Mouse (Mus musculus): Measurements from ENCODE around the gene H1foo. TPM values are rescaled to one million over a fixed set of nuclear protein-coding genes. Genes with fewer than 3 reads are reported as not detected.

H1foo gene
- polyA plus RNA-seq, 1 experiment from 2014 or later = not detected

DNA sequence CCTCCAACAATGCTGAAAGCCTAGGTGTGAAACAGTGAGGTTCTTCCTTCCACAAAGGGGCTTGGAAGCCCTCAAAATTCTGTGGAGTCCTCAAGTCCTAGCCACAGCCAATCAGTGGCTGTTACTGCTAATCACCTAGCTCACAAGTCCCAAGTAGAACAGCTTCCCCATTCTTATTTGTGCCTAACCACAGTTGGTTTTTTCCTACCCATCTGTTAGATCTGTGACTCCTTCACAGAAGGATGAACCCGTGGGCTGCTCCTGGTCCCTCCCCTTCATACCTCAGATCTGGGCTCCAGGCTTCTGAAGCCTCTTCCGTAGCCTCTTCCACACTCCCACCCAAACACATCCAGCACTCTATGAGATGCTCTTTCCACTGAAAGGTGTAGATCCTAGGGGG lies 37.9 kb upstream of the H1foo start:
- WGBS = 71% methylated on average over 2 of the region's 2 CpGs
- Histone ChIP-seq H3K36me3 (ENCODE audit: control insufficient read depth, insufficient read depth, low read length) (peaks cover 5% of the 10 kb centered on the region), H3K9me3 (ENCODE audit: control insufficient read depth, low read length) (no peaks in the 10 kb centered on the region), H3K4me1 (replicated peaks; ENCODE audit: control insufficient read depth, insufficient read depth, low read length) (peaks cover 27% of the 10 kb centered on the region), H3K4me2 (ENCODE audit: low read depth, low read length) (no peak overlapping the region), H3K27ac (ENCODE audit: low read length) (no peak overlapping the region), H3K4me3 (ENCODE audit: low read length) (no peak overlapping the region), H3K27me3 (ENCODE audit: control insufficient read depth, insufficient read depth, low read depth, low read length) (no peaks in the 10 kb centered on the region), H3K9ac (ENCODE audit: low read length) (no peak overlapping the region)
- ATAC-seq (ENCODE audit: low read depth) = no peak

DNA sequence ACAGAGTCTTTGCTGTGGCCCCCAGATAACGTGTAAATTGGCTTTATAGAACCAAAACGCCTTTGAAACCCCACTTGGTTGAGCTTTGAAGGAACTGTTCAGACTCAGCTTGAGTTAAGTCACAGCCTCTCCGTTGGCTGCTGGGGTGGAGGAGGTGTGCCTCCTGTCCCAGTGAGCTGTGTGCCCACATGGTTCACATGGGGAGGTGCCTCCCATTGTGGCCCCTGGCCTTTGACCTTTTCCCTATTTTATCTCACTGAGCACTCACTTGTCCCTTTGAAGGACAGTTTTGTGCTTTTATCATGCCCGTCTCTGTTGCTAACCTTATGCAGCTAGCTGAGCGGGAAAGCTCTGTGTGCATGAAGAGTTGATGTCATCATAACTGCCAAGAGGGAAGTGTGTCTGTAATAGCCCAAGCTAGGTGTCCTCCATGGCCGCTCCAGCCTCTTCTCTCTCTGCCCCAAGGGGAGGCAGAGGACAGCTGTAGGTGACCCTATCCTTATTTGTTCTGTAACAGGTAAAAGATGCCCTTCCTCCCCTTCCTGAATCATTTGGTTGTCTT lies 36.2 kb upstream of the H1foo start:
- Histone ChIP-seq H3K27ac (ENCODE audit: low read length) (peak overlapping the region; percentile 15; the same call in 1 of the 2 replicates), H3K4me2 (ENCODE audit: low read depth, low read length) (no peak overlapping the region), H3K36me3 (ENCODE audit: control insufficient read depth, insufficient read depth, low read length) (peaks cover 5% of the 10 kb centered on the region), H3K27me3 (ENCODE audit: control insufficient read depth, insufficient read depth, low read depth, low read length) (no peaks in the 10 kb centered on the region), H3K9ac (ENCODE audit: low read length) (no peak overlapping the region), H3K4me3 (ENCODE audit: low read length) (no peak overlapping the region), H3K4me1 (replicated peaks; ENCODE audit: control insufficient read depth, insufficient read depth, low read length) (peaks cover 27% of the 10 kb centered on the region), H3K9me3 (ENCODE audit: control insufficient read depth, low read length) (no peaks in the 10 kb centered on the region)
- WGBS = 35% methylated on average over 6 of the region's 6 CpGs
- no peak for ATAC-seq (ENCODE audit: low read depth)

DNA sequence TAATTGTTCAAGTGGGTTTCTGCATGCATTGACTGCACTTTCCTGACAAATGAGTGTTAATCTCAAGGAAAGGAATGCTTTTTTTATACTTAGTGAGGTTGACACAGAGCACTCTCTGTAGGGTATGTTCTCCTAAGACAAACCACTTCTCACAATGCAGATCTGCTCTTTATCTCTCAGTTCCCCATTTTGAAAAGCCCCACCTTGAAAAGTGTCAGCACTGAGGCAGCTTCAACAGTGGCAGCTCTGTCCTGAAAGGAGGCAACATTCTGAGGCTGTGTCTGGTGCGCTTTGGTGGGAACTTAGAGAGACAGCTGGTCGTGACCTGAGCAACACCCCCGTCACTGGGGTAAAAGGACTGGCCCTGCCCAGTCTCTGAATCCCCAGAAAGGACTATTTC lies 35.7 kb upstream of the H1foo start:
- Histone ChIP-seq H3K36me3 (ENCODE audit: control insufficient read depth, insufficient read depth, low read length) (peaks cover 5% of the 10 kb centered on the region), H3K4me3 (ENCODE audit: low read length) (no peak overlapping the region), H3K27ac (ENCODE audit: low read length) (peak overlapping the region; percentile 66), H3K4me2 (ENCODE audit: low read depth, low read length) (no peak overlapping the region), H3K27me3 (ENCODE audit: control insufficient read depth, insufficient read depth, low read depth, low read length) (no peaks in the 10 kb centered on the region), H3K9ac (ENCODE audit: low read length) (no peak overlapping the region), H3K9me3 (ENCODE audit: control insufficient read depth, low read length) (no peaks in the 10 kb centered on the region), H3K4me1 (replicated peaks; ENCODE audit: control insufficient read depth, insufficient read depth, low read length) (peaks cover 27% of the 10 kb centered on the region)
- ATAC-seq (ENCODE audit: low read depth) = no peak
- 79% methylated on average over 3 of the region's 3 CpGs for WGBS

- ATAC-seq (ENCODE audit: low read depth) = peak; percentile 84
- H3K27me3 ChIP-seq (ENCODE audit: control insufficient read depth, insufficient read depth, low read depth, low read length) = no peaks in the 10 kb centered on the region
- H3K4me2 ChIP-seq (ENCODE audit: low read depth, low read length) = no peak overlapping the region
- no peak overlapping the region for H3K4me3 ChIP-seq (ENCODE audit: low read length)
- peaks cover 5% of the 10 kb centered on the region for H3K36me3 ChIP-seq (ENCODE audit: control insufficient read depth, insufficient read depth, low read length)
- H3K9me3 ChIP-seq (ENCODE audit: control insufficient read depth, low read length) = no peaks in the 10 kb centered on the region
- peaks cover 21% of the 10 kb centered on the region for H3K4me1 ChIP-seq (replicated peaks; ENCODE audit: control insufficient read depth, insufficient read depth, low read length)
- 24% methylated on average over 8 of the region's 8 CpGs for WGBS
- peak overlapping the region; percentile 66 for H3K27ac ChIP-seq (ENCODE audit: low read length)
- H3K9ac ChIP-seq (ENCODE audit: low read length) = no peak overlapping the region
These were observed 34.8 kb upstream of the H1foo start for GRCm38 (mm10) chr6:115909940-115910339.

DNA sequence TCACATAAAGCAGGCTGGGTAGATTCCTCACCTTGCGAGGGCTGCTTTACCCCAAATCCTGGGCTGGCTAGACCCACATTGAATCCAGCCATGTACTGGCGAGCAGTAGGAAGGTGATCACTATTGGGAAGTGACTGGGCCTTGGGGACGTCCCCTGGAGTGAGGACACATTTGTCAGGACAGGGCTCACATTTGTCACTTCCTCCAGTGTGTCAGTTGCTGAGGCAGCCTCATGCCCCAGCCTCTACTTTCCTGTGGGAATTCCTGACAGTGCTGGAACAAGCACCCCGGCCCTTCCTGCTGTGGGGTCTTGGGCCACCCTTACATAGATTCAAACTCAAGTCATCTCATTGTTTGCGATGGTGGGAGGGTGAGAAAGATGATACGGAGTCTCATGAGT lies 33.0 kb upstream of the H1foo start:
- H3K27me3 ChIP-seq (ENCODE audit: control insufficient read depth, insufficient read depth, low read depth, low read length) = no peaks in the 10 kb centered on the region
- no peaks in the 10 kb centered on the region for H3K9me3 ChIP-seq (ENCODE audit: control insufficient read depth, low read length)
- no peak overlapping the region for H3K4me2 ChIP-seq (ENCODE audit: low read depth, low read length)
- 70% methylated on average over 6 of the region's 6 CpGs for WGBS
- H3K36me3 ChIP-seq (ENCODE audit: control insufficient read depth, insufficient read depth, low read length) = peaks cover 5% of the 10 kb centered on the region
- no peak overlapping the region for H3K4me3 ChIP-seq (ENCODE audit: low read length)
- no peak overlapping the region; the same call in 1 of the 2 replicates for H3K9ac ChIP-seq (ENCODE audit: low read length)
- ATAC-seq (ENCODE audit: low read depth) = no peak
- H3K27ac ChIP-seq (ENCODE audit: low read length) = no peak overlapping the region
- H3K4me1 ChIP-seq (replicated peaks; ENCODE audit: control insufficient read depth, insufficient read depth, low read length) = peaks cover 16% of the 10 kb centered on the region

GRCm38 (mm10) chr6:115913482-115913881 lies 31.3 kb upstream of the H1foo start:
- no peak overlapping the region for H3K4me2 ChIP-seq (ENCODE audit: low read depth, low read length)
- H3K27ac ChIP-seq (ENCODE audit: low read length) = no peak overlapping the region
- H3K27me3 ChIP-seq (ENCODE audit: control insufficient read depth, insufficient read depth, low read depth, low read length) = no peaks in the 10 kb centered on the region
- peaks cover 12% of the 10 kb centered on the region for H3K4me1 ChIP-seq (replicated peaks; ENCODE audit: control insufficient read depth, insufficient read depth, low read length)
- H3K36me3 ChIP-seq (ENCODE audit: control insufficient read depth, insufficient read depth, low read length) = no peaks in the 10 kb centered on the region
- H3K9ac ChIP-seq (ENCODE audit: low read length) = no peak overlapping the region
- 83% methylated on average over 10 of the region's 10 CpGs for WGBS
- H3K4me3 ChIP-seq (ENCODE audit: low read length) = no peak overlapping the region
- H3K9me3 ChIP-seq (ENCODE audit: control insufficient read depth, low read length) = no peaks in the 10 kb centered on the region
- no peak for ATAC-seq (ENCODE audit: low read depth)

GRCm38 (mm10) chr6:115914511-115915202 lies 30.1 kb upstream of the H1foo start:
- Histone ChIP-seq H3K9me3 (ENCODE audit: control insufficient read depth, low read length) (no peaks in the 10 kb centered on the region), H3K4me2 (ENCODE audit: low read depth, low read length) (no peak overlapping the region), H3K36me3 (ENCODE audit: control insufficient read depth, insufficient read depth, low read length) (no peaks in the 10 kb centered on the region), H3K27me3 (ENCODE audit: control insufficient read depth, insufficient read depth, low read depth, low read length) (no peaks in the 10 kb centered on the region), H3K4me3 (ENCODE audit: low read length) (no peak overlapping the region), H3K4me1 (replicated peaks; ENCODE audit: control insufficient read depth, insufficient read depth, low read length) (peaks cover 2% of the 10 kb centered on the region; the same call in 1 of the 2 replicates), H3K9ac (ENCODE audit: low read length) (no peak overlapping the region), H3K27ac (ENCODE audit: low read length) (no peak overlapping the region)
- WGBS = 84% methylated on average over 15 of the region's 15 CpGs
- no peak for ATAC-seq (ENCODE audit: low read depth)

DNA sequence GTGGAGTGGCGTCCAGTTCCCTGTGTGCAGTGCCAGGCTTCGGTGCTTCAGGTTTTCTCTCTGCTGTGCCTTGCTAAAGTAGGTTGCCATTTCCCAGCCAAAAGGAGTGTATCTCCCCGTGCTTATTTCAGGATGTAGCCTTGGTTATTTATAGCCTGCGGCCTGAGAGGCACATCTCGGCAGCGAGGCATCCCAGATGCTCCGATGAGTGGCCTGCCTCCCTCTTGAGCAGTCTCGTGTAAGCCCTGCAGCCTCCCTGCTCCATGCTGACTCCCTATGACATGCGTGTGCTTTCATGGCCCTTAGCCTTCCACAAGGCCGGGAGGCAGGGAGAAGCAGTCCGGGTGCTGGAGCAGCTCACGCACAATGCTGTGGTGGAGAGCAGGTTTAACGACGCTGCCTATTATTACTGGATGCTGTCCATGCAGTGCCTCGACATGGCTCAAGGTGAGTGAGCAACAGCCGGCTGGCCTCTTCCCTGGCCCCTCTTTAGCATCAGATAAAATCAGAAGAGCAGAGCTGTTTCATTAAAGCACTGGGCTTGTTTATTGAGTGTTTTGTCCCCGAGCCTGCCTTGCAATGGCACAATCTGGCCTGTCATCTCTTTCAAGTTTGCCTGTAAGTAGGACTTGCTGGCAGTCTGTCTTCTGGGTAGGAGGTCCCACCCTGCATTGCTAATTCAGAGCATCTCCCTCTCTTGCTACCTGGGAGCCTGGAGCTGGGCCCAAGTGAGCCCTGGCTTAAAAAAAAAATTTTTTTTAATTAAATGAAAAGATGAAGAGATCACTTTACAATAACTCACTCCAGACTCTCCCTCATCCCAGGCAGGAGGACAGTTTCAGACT lies 28.9 kb upstream of the H1foo start:
- H3K27ac ChIP-seq (ENCODE audit: low read length) = no peak overlapping the region
- no peaks in the 10 kb centered on the region for H3K36me3 ChIP-seq (ENCODE audit: control insufficient read depth, insufficient read depth, low read length)
- no peaks in the 10 kb centered on the region; the same call in 1 of the 2 replicates for H3K4me1 ChIP-seq (replicated peaks; ENCODE audit: control insufficient read depth, insufficient read depth, low read length)
- no peaks in the 10 kb centered on the region for H3K27me3 ChIP-seq (ENCODE audit: control insufficient read depth, insufficient read depth, low read depth, low read length)
- no peak overlapping the region for H3K4me3 ChIP-seq (ENCODE audit: low read length)
- no peak for ATAC-seq (ENCODE audit: low read depth)
- H3K9ac ChIP-seq (ENCODE audit: low read length) = no peak overlapping the region
- H3K9me3 ChIP-seq (ENCODE audit: control insufficient read depth, low read length) = no peaks in the 10 kb centered on the region
- 50% methylated on average over 17 of the region's 17 CpGs for WGBS
- no peak overlapping the region for H3K4me2 ChIP-seq (ENCODE audit: low read depth, low read length)

DNA sequence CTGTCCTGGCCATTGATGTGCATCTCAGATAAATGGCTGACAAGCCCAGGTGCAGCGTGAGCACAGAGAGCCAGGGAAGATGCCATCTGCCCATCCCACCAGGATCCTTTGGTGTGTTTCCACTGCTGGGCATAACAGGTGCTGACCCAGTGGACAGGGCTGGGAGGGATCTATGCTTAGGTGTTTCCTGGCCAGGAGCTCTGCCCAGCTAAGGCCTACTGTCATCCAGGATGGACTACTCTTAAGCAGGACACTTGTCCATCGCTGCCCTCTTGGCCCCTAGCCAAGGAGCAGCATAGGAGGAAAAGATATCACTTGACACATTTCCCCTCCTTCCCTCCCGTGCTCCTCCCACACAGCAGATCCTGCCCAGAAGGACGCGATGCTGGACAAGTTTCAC lies 28.1 kb upstream of the H1foo start:
- peak; percentile 10 for ATAC-seq (ENCODE audit: low read depth)
- Histone ChIP-seq H3K9me3 (ENCODE audit: control insufficient read depth, low read length) (no peaks in the 10 kb centered on the region), H3K27ac (ENCODE audit: low read length) (no peak overlapping the region), H3K4me2 (ENCODE audit: low read depth, low read length) (no peak overlapping the region), H3K4me1 (replicated peaks; ENCODE audit: control insufficient read depth, insufficient read depth, low read length) (no peaks in the 10 kb centered on the region; the same call in 1 of the 2 replicates), H3K27me3 (ENCODE audit: control insufficient read depth, insufficient read depth, low read depth, low read length) (no peaks in the 10 kb centered on the region), H3K36me3 (ENCODE audit: control insufficient read depth, insufficient read depth, low read length) (no peaks in the 10 kb centered on the region), H3K4me3 (ENCODE audit: low read length) (no peak overlapping the region), H3K9ac (ENCODE audit: low read length) (no peak overlapping the region)
- 53% methylated on average over 5 of the region's 5 CpGs for WGBS

Data from lung, embryonic 16.5 days (tissue).